Mouse (Mus musculus) liver, adult 2 months (tissue): ENCODE results near the gene Irf1.

Source experiments
- CTCF ChIP-seq: fragments of 200-500 bp; IDR thresholded peaks from 2 replicates; pipeline ENCODE4 v1.5.1; 2011; ENCODE audit warnings: low read depth, low read length, control low read depth
- POLR2A ChIP-seq: fragments of 200-500 bp; IDR thresholded peaks from 2 replicates; pipeline ENCODE4 v1.6.1; 2011; ENCODE audit warnings: low read length, control low read depth; ENCODE audit not compliant: insufficient read depth; ENCODE audit errors: extremely low read depth

GRCm38 (mm10) chr11:53772536-53772935, 2.7 kb downstream of the Irf1 start:
- TF ChIP-seq POLR2A (no peak), CTCF (no peak)
